Mouse (Mus musculus) stomach, adult 2 months (tissue): ENCODE measurements around the gene Krt77. TPM values are rescaled to one million over a fixed set of nuclear protein-coding genes. Genes with fewer than 3 reads are reported as not detected.

Experiments used
- polyA plus RNA-seq: library from polyadenylated mRNA; depleted of rRNA; stranded (reverse); fragments of >200 nt; gene quantifications from 2 replicates; pipeline ENCODE4 v1.2.3, GENCODE M21; 2012; rRNA removed

The Krt77 gene
- 0.04 and 0.05 TPM in 2 replicates for polyA plus RNA-seq

GRCm38 (mm10) chr15:101869431-101869830 is at the start of gene Krt77:
Gene Krt77, minus strand, starts transcription at chr15:101869705.

GRCm38 (mm10) chr15:101892820-101893219 is 23.3 kb upstream of the Krt77 start, which contains the start of gene Krt76:
Gene Krt76, minus strand, starts transcription at chr15:101892920.

GRCm38 (mm10) chr15:101850694-101851093 is 18.8 kb downstream of the Krt77 start, which contains the start of gene Krt1:
Gene Krt1, minus strand, starts transcription at chr15:101850794.

GRCm38 (mm10) chr15:101817875-101818274 is 51.6 kb downstream of the Krt77 start, which contains the start of gene Krt2:
Gene Krt2, minus strand, starts transcription at chr15:101818169.

Other genes starting within 250 kb of the Krt77 start
- not detected in 2 replicates for gene Gm5414, start 241.5 kb downstream of the Krt77 start, polyA plus RNA-seq
- gene Gm5478, start 222.3 kb downstream of the Krt77 start, polyA plus RNA-seq: not detected in 2 replicates
- gene Krt6b, start 189.4 kb downstream of the Krt77 start, polyA plus RNA-seq: 22.6 and 22.8 TPM in 2 replicates
- gene Krt6a, start 175.4 kb downstream of the Krt77 start, polyA plus RNA-seq: 10.0 and 18.7 TPM in 2 replicates
- gene Krt5, start 156.8 kb downstream of the Krt77 start, polyA plus RNA-seq: 106 and 147 TPM in 2 replicates
- not detected in 2 replicates for gene Krt71, start 126.6 kb downstream of the Krt77 start, polyA plus RNA-seq
- gene Krt72, start 83.2 kb downstream of the Krt77 start, polyA plus RNA-seq: not detected in 2 replicates
- gene Krt73, start 67.4 kb downstream of the Krt77 start, polyA plus RNA-seq: not detected in 2 replicates
- gene Krt2, start 51.5 kb downstream of the Krt77 start, polyA plus RNA-seq: not detected in 2 replicates
- 315 and 333 TPM in 2 replicates for gene Krt1, start 18.9 kb downstream of the Krt77 start, polyA plus RNA-seq
- gene Krt76, start 23.2 kb upstream of the Krt77 start, polyA plus RNA-seq: 0.50 and 0.67 TPM in 2 replicates
- gene Krt4, start 55.0 kb upstream of the Krt77 start, polyA plus RNA-seq: 456 and 601 TPM in 2 replicates
- gene Krt79, start 70.6 kb upstream of the Krt77 start, polyA plus RNA-seq: 3.8 and 3.9 TPM in 2 replicates
- gene Krt78, start 84.6 kb upstream of the Krt77 start, polyA plus RNA-seq: 11.4 and 15.9 TPM in 2 replicates
- gene Krt8, start 134.8 kb upstream of the Krt77 start, polyA plus RNA-seq: 1,182 and 1,269 TPM in 2 replicates
- gene Krt18, start 158.5 kb upstream of the Krt77 start, polyA plus RNA-seq: 248 and 336 TPM in 2 replicates
- gene Eif4b, start 204.1 kb upstream of the Krt77 start, polyA plus RNA-seq: 14.5 and 19.1 TPM in 2 replicates
- gene Tns2, start 230.7 kb upstream of the Krt77 start, polyA plus RNA-seq: 67.8 and 68.1 TPM in 2 replicates